Mouse (Mus musculus) large intestine, adult 2 months (tissue): Measurements from ENCODE around the gene 2610044O15Rik8. TPM values are rescaled to one million over a fixed set of nuclear protein-coding genes. Genes with fewer than 3 reads are reported as not detected.

ENCODE experiments used
- DNase-seq: peaks from one replicate; pipeline ENCODE4 v3.0.0-alpha.2; 2012; ENCODE audit warnings: low read depth, low spot score
- WGBS: fragments of 180-500 bp; shearing (Covaris S2); methylation state at CpG from one replicate; pipeline ENCODE4 v1.1.7; 2018; 5-methylcytosine and 5-hydroxymethylcytosine counted together
- polyA plus RNA-seq: library from polyadenylated mRNA; depleted of rRNA; stranded (reverse); fragments of >200 nt; gene quantifications from 2 replicates; pipeline ENCODE4 v1.2.3, GENCODE M21; 2012; rRNA removed

2610044O15Rik8 gene
- polyA plus RNA-seq, result 2.2 and 2.9 TPM in 2 replicates

DNA sequence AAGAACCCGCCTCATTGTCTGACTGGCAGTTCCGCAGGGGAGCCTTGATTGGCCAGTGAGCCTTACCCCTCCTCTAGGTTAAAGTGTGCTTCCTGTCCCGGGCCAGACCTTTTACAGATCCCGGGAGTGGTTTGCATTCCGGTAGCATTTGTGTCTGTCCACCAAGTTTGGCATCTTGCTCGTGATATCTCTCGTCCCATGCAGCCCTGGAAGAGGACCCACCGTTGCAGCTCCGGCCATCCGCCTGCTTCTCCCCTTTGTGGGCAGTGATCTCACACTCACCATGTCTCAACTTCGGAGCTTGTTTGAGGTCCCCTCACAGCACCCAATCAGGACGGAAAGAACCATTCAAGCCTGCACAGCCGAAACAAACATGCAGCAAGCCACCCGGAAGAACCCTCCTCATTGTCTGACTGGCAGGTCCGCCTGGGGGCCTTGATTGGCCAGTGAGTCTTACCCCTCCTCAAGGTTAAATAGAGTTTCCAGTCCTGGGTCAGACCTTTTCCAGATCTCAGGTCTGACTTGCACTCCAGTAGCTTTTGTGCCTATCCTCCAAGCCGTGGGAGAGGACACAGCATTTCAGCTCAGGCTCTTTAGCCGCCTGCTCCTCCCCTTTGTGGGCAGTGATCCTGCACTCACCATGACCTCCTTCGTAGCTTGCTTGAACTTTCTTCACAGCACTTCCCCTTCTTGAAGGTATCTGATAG lies at the start of gene 2610044O15Rik8:
Gene 2610044O15Rik8 (minus strand): TSS at position 380 of the 707 bp plus-strand sequence.
- peak; percentile 76 for DNase-seq
- WGBS, result under 1% methylated on average over 18 of the region's 18 CpGs

DNA sequence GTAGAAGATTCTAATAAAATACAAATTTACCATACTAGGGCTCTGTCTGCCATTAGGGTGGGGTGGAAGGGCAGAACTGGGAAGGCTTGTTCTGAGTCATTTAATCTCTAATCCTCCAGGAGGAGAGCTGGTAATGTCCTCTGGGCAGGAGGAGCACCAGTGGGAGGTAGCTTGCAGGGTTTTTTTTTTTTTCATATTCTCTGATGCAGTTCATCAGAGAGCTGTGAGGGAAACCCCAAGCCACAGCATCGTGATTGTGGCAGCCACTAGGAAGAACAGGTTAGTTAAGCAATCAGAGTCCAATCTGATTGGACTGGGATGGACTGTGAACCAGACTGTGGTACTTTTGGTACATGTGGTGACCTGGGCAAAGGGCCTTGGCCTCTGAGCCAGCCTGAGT lies 31.7 kb upstream of the 2610044O15Rik8 start:
- WGBS, result 72% methylated on average over 1 of the region's 1 CpGs
- no peak for DNase-seq

DNA sequence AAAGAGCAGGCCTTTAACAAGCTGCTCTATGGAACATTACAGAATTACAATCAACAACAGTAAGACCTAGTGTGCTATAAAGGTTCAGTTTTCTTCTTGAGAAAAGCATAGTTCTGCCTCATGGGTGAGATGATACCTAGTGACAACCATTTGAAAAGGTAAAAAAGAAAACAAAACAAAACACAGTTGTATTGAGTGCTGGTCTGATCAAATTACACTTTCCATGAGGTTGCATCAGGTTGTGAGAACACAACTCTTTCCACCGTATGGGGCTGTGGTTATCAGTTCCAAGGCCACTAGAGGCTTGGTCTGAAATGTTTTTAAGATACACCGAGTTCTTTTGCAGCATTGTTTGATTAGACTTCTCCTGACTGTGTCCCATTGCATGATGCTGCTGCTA lies 30.1 kb upstream of the 2610044O15Rik8 start:
- DNase-seq, result no peak
- 78% methylated on average over 2 of the region's 2 CpGs for WGBS

DNA sequence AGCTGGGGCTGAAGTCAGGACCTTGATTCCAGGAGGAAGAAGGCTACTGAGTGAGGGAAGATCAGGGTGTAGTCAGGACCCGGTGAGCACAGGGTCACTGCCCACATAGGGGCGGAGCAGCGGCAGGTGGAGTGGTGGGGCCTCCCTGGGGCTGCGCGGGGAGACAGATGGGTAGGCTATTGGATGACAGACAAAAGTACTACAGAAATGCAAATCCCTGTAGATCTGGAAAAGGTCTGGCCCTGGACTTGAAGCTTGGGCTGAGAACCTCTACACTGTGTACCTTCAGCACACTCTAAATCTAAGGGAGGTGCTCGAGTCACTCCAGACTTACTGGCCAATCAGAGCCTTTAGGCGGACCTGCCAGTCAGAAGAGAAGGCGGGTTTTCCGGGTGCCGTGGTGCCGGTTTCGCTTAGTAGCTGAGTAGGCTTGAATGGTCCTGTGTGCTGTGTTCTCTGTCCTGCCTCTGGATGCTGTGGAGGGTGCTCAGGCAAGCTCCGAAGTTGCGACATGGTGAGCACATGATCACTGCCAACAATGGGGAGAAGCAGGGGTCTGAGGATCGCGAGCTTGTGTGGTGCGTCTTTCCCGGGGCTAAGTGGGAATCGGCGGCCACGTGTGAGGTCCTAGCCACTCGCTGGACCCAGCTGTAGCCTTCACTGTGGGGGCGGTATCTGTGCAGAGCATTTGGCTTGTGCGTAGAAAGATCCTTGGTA lies 29.2 kb upstream of the 2610044O15Rik8 start:
- DNase-seq, result peak; percentile 22
- under 1% methylated on average over 24 of the region's 24 CpGs for WGBS

DNA sequence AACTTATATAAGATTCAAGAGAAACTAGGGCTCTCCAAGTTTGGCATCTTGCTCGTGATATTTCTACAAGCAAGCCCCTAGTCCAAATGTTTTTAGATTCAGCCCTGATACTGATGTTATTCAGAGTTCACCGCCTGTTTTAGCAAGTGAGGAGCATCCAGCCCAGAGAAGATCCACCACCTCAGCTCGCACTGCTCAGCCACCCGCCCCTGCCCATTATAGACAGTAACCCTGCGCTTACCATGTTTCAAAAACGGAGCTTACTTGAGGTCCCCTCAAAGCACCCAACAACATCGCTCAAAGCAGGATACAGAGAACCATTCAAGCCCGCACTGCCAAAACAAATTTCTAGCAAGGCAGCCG lies 561 bp downstream of the 2610044O15Rik8 start:
- no peak for DNase-seq
- 1% methylated on average over 9 of the region's 9 CpGs for WGBS

Other genes with a start within 250 kb of the 2610044O15Rik8 start
- not detected in 2 replicates for gene Ccdc7a, start 168.9 kb downstream of the 2610044O15Rik8 start, polyA plus RNA-seq
- gene Ccdc7b, start 167.3 kb downstream of the 2610044O15Rik8 start, polyA plus RNA-seq, result not detected in 2 replicates
- not detected in 2 replicates for gene Gm10999, start 102.7 kb downstream of the 2610044O15Rik8 start, polyA plus RNA-seq